In the genomic region with DNA sequence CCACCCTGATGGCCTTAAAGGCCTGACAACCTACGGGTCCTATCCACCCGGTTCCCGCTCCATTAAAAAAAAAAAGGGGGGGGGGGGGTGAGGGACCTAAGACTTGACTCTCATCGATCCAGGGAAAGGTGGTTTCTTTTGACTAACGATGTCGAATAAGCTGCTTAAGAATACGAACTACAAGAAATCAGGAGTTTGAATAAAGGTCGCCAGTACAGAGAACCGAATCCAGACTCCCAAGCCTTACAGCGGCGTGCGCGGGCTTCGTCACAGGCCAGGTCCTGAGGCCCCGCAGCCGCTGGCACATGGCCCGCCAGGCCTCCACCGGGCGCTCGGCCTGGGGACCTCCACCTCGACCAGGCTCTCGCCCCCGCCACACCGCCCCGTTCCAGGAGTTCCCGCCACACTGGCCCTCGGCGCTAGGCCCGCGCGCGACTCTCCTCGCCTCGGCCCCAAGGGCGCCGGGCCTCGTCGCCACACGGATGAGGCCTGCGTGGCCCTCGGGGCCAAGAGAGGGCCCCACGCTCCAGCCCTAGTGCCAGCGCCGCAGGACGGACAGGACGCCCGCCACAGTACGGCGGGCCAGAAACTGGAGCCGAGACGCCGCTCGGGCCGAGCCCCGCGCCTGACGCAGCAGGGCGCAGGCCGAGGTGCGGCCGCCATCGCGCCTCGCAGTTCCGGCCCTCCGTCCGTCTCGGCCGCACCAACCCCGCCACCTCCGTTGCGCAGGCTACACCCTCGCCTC, we compare ENCODE assay signal across 8 mouse cellular contexts. TPM values are rescaled to one million over a fixed set of nuclear protein-coding genes. Genes with fewer than 3 reads are reported as not detected.
DNase-seq lines count a peak whose midpoint lies in the region; ATAC-seq and TF ChIP-seq lines count a peak whose summit lies in the region.

No protein-coding gene starts in this region.

- H3K9me3 ChIP-seq in erythroblast, embryonic 14.5 days (ENCODE audit: control insufficient read depth, low read length): no peaks in the 10 kb centered on the region
- H3K9me3 ChIP-seq in heart, embryonic 16.5 days (replicated peaks; ENCODE audit: control insufficient read depth, low read length): no peaks in the 10 kb centered on the region
- no peaks in the 10 kb centered on the region for H3K9me3 ChIP-seq in lung, postnatal 0 days (ENCODE audit: low read length)

- under 1% methylated on average over 69 of the region's 73 CpGs for WGBS in heart, embryonic 16.5 days
- 1% methylated on average over 60 of the region's 73 CpGs for WGBS in lung, postnatal 0 days

- peaks cover 41% of the 10 kb centered on the region for H3K36me3 ChIP-seq in erythroblast, embryonic 14.5 days (ENCODE audit: control insufficient read depth)
- H3K36me3 ChIP-seq in heart, embryonic 16.5 days (ENCODE audit: control insufficient read depth, insufficient read depth): peaks cover 9% of the 10 kb centered on the region
- H3K36me3 ChIP-seq in lung, postnatal 0 days (ENCODE audit: insufficient read depth, low read length): peaks cover 1% of the 10 kb centered on the region; the same call in 1 of the 2 replicates

- DNase-seq in frontal cortex, postnatal 10 days (ENCODE audit: low spot score in 2 of 2): no peak
- DNase-seq in kidney, postnatal 10 days: peak; percentile 76
- DNase-seq in lung, postnatal 0 days (ENCODE audit: low spot score): peak; percentile 59
- DNase-seq in right cerebral cortex, postnatal 14 days: peak; percentile 38

- H3K27me3 ChIP-seq in erythroblast, embryonic 14.5 days (ENCODE audit: control insufficient read depth): no peaks in the 10 kb centered on the region
- no peaks in the 10 kb centered on the region; the same call in 1 of the 2 replicates for H3K27me3 ChIP-seq in heart, embryonic 16.5 days (ENCODE audit: control insufficient read depth, insufficient read depth, low read length)
- no peaks in the 10 kb centered on the region for H3K27me3 ChIP-seq in lung, postnatal 0 days (replicated peaks; ENCODE audit: insufficient read depth, low read length)

- H3K27ac ChIP-seq in bone marrow macrophage, adult 2 months (ENCODE audit: insufficient read depth, low read depth, low read length): peak overlapping the region; percentile 90
- peak overlapping the region; percentile 88 for H3K27ac ChIP-seq in heart, embryonic 16.5 days (ENCODE audit: low read length)
- H3K27ac ChIP-seq in lung, postnatal 0 days (ENCODE audit: low read length): peak overlapping the region; percentile 97

- peak overlapping the region; percentile 100 for H3K9ac ChIP-seq in heart, embryonic 16.5 days (ENCODE audit: low read length)
- peak overlapping the region; percentile 99 for H3K9ac ChIP-seq in lung, postnatal 0 days (replicated peaks; ENCODE audit: low read depth)

- no peak for TF ChIP-seq CTCF in bone marrow macrophage, adult 2 months (IDR thresholded peaks at IDR 0.05; ENCODE audit: low read depth, low read length)
- no peak for TF ChIP-seq CTCF in lung, postnatal 0 days (IDR thresholded peaks at IDR 0.05)

- peaks cover 8% of the 10 kb centered on the region for H3K4me1 ChIP-seq in bone marrow macrophage, adult 2 months (ENCODE audit: control insufficient read depth, insufficient read depth, low read length)
- H3K4me1 ChIP-seq in erythroblast, embryonic 14.5 days (ENCODE audit: control insufficient read depth): peaks cover 63% of the 10 kb centered on the region
- H3K4me1 ChIP-seq in heart, embryonic 16.5 days (ENCODE audit: control insufficient read depth, insufficient read depth, low read length): peaks cover 26% of the 10 kb centered on the region
- H3K4me1 ChIP-seq in lung, postnatal 0 days (ENCODE audit: insufficient read depth, low read depth, low read length): peaks cover 7% of the 10 kb centered on the region

- H3K4me2 ChIP-seq in heart, embryonic 16.5 days (ENCODE audit: low read depth, low read length): peak overlapping the region; percentile 91
- H3K4me2 ChIP-seq in lung, postnatal 0 days (replicated peaks; ENCODE audit: low read depth, low read length): peak overlapping the region; percentile 69

- peak overlapping the region; percentile 93 for H3K4me3 ChIP-seq in bone marrow macrophage, adult 2 months (ENCODE audit: insufficient read depth, low read length)
- peak overlapping the region; percentile 100 for H3K4me3 ChIP-seq in erythroblast, embryonic 14.5 days (replicated peaks)
- peak overlapping the region; percentile 97 for H3K4me3 ChIP-seq in heart, embryonic 16.5 days (ENCODE audit: low read length)
- peak overlapping the region; percentile 88 for H3K4me3 ChIP-seq in lung, postnatal 0 days (ENCODE audit: low read depth, low read length)

- peak; percentile 62 for ATAC-seq in frontal cortex, adult (ENCODE audit: low TSS enrichment)
- peak; percentile 55 for ATAC-seq in heart, embryonic 16.5 days (replicated peaks; ENCODE audit: extremely low read depth, insufficient read depth, low FRiP score)
- ATAC-seq in lung, postnatal 0 days: peak; percentile 59

- TF ChIP-seq EP300 in lung, postnatal 0 days (IDR thresholded peaks at IDR 0.05): no peak

- no peak for TF ChIP-seq POLR2A in bone marrow macrophage, adult 2 months (IDR thresholded peaks at IDR 0.05; ENCODE audit: borderline replicate concordance, low read depth, low read length)

RNA-seq across cellular contexts. Expression of gene Cnbp, which starts 0.6 kb away (rescaled TPM):
- polyA plus RNA-seq in bone marrow macrophage, adult 2 months (2012; ENCODE audit: insufficient read depth, insufficient read length, missing spikeins): 169 and 174 TPM in 2 replicates
- 6.3 and 7.3 TPM in 2 replicates for polyA plus RNA-seq in erythroblast, embryonic 14.5 days (2012)
- 713 and 783 TPM in 2 replicates for polyA plus RNA-seq in heart, embryonic 16.5 days (2015; fragmentation: Nextera tagmentation; extraction: Ambion mirVana)
- 565 and 604 TPM in 2 replicates for polyA plus RNA-seq in lung, postnatal 0 days (2015; fragmentation: Nextera tagmentation; extraction: Ambion mirVana)

RNA-seq across cellular contexts. Expression of gene Isy1, which starts 11.7 kb away (rescaled TPM):
- 38.3 and 44.8 TPM in 2 replicates for polyA plus RNA-seq in bone marrow macrophage, adult 2 months (2012; ENCODE audit: insufficient read depth, insufficient read length, missing spikeins)
- polyA plus RNA-seq in erythroblast, embryonic 14.5 days (2012): 2.4 and 2.6 TPM in 2 replicates
- 21.5 and 29.1 TPM in 2 replicates for polyA plus RNA-seq in heart, embryonic 16.5 days (2015; fragmentation: Nextera tagmentation; extraction: Ambion mirVana)
- 21.4 and 24.1 TPM in 2 replicates for polyA plus RNA-seq in lung, postnatal 0 days (2015; fragmentation: Nextera tagmentation; extraction: Ambion mirVana)

RNA-seq across cellular contexts. Expression of gene Gm45140, which starts 14.7 kb away (rescaled TPM):
- 7.9 and 10.0 TPM in 2 replicates for polyA plus RNA-seq in bone marrow macrophage, adult 2 months (2012; ENCODE audit: insufficient read depth, insufficient read length, missing spikeins)
- polyA plus RNA-seq in erythroblast, embryonic 14.5 days (2012): 1.4 and 1.8 TPM in 2 replicates
- 2.4 and 2.6 TPM in 2 replicates for polyA plus RNA-seq in heart, embryonic 16.5 days (2015; fragmentation: Nextera tagmentation; extraction: Ambion mirVana)
- polyA plus RNA-seq in lung, postnatal 0 days (2015; fragmentation: Nextera tagmentation; extraction: Ambion mirVana): 0.73 and 0.94 TPM in 2 replicates

RNA-seq across cellular contexts. Expression of gene Copg1, which starts 37.3 kb away (rescaled TPM):
- 49.5 and 51.7 TPM in 2 replicates for polyA plus RNA-seq in bone marrow macrophage, adult 2 months (2012; ENCODE audit: insufficient read depth, insufficient read length, missing spikeins)
- polyA plus RNA-seq in erythroblast, embryonic 14.5 days (2012): 0.85 and 1.3 TPM in 2 replicates
- polyA plus RNA-seq in heart, embryonic 16.5 days (2015; fragmentation: Nextera tagmentation; extraction: Ambion mirVana): 116 and 117 TPM in 2 replicates
- 72.2 and 75.4 TPM in 2 replicates for polyA plus RNA-seq in lung, postnatal 0 days (2015; fragmentation: Nextera tagmentation; extraction: Ambion mirVana)

RNA-seq across cellular contexts. Expression of gene Rab43, which starts 38.4 kb away (rescaled TPM):
- 78.0 and 91.8 TPM in 2 replicates for polyA plus RNA-seq in bone marrow macrophage, adult 2 months (2012; ENCODE audit: insufficient read depth, insufficient read length, missing spikeins)
- 22.8 and 70.9 TPM in 2 replicates for polyA plus RNA-seq in erythroblast, embryonic 14.5 days (2012)
- 8.5 and 10.1 TPM in 2 replicates for polyA plus RNA-seq in heart, embryonic 16.5 days (2015; fragmentation: Nextera tagmentation; extraction: Ambion mirVana)
- polyA plus RNA-seq in lung, postnatal 0 days (2015; fragmentation: Nextera tagmentation; extraction: Ambion mirVana): 13.5 and 15.1 TPM in 2 replicates

Comparison
In these comparisons a context has a peak if more than half of its experiments do, and no peak if none do; other contexts are left out.
1. DNase-seq: peak in kidney, postnatal 10 days (single experiment), lung, postnatal 0 days (single experiment) and right cerebral cortex, postnatal 14 days (single experiment); none in frontal cortex, postnatal 10 days (0 of 2).
2. RNA of gene Cnbp, which starts 0.6 kb away (polyA plus RNA-seq): 713 to 783 TPM in heart, embryonic 16.5 days, 565 to 604 TPM in lung, postnatal 0 days and 169 to 174 TPM in bone marrow macrophage, adult 2 months; 6.3 to 7.3 TPM in erythroblast, embryonic 14.5 days; every median in the first group is over 10 times any median in the second.
3. Peak in every context shown above with its lines, with median percentiles within 50 percentile points of each other: ATAC-seq, H3K27ac ChIP-seq and H3K4me3 ChIP-seq.